Mouse (Mus musculus): ENCODE results near the gene Atad2b. TPM values are rescaled to one million over a fixed set of nuclear protein-coding genes. Genes with fewer than 3 reads are reported as not detected.

Gene Atad2b
- total RNA-seq, 1 experiment, result 22.4 TPM

GRCm38 (mm10) chr12:4888739-4889138 is 28.4 kb upstream of the Atad2b start:
- Histone ChIP-seq H3K36me3 (ENCODE audit: control insufficient read depth, insufficient read depth, low read length, poor library complexity, severe bottlenecking) (peaks cover 17% of the 10 kb centered on the region), H3K27ac (ENCODE audit: insufficient read depth, low read depth, low read length, poor library complexity, severe bottlenecking) (no peak overlapping the region), H3K9me3 (ENCODE audit: control insufficient read depth, insufficient read depth, low read depth, low read length) (no peaks in the 10 kb centered on the region), H3K4me1 (ENCODE audit: control insufficient read depth in 2 of 2, insufficient read depth in 2 of 2, low read length in 2 of 2, poor library complexity in 1 of 2) (peaks cover 2% of the 10 kb centered on the region in 2 experiments; a peak in 2 of 4 replicates), H3K4me3 (ENCODE audit: insufficient read depth in 1 of 2, low read depth in 1 of 2, low read length in 2 of 2, poor library complexity in 1 of 2, severe bottlenecking in 1 of 2) (no peak overlapping the region), H3K9ac (ENCODE audit: insufficient read depth, low read depth, low read length, poor library complexity, severe bottlenecking) (no peak overlapping the region)
- in situ Hi-C loops (cut with MboI; ENCODE audit: low sequenced_read_pairs in 2 of 2, unreplicated experiment in 2 of 2), result no loop called here
- DNase-seq (ENCODE audit: low read depth, low spot score), result no peak
- TF ChIP-seq ZC3H11A (IDR thresholded peaks at IDR 0.05; ENCODE audit: borderline replicate concordance, low read depth, low read length), result no peak
- TF ChIP-seq MAFK (IDR thresholded peaks at IDR 0.05; ENCODE audit: insufficient read depth, low read depth, low read length), result no peak
- TF ChIP-seq HCFC1 (IDR thresholded peaks at IDR 0.05; ENCODE audit: borderline replicate concordance, insufficient read depth, low read length), result no peak
- no peak for TF ChIP-seq CHD2 (IDR thresholded peaks at IDR 0.05; ENCODE audit: low read depth, low read length)
- TF ChIP-seq ZNF384 (IDR thresholded peaks at IDR 0.05; ENCODE audit: low read depth, low read length), result no peak

GRCm38 (mm10) chr12:4889251-4889650 is 27.9 kb upstream of the Atad2b start:
- no peak for TF ChIP-seq CHD2 (IDR thresholded peaks at IDR 0.05; ENCODE audit: low read depth, low read length)
- TF ChIP-seq ZC3H11A (IDR thresholded peaks at IDR 0.05; ENCODE audit: borderline replicate concordance, low read depth, low read length), result no peak
- TF ChIP-seq HCFC1 (IDR thresholded peaks at IDR 0.05; ENCODE audit: borderline replicate concordance, insufficient read depth, low read length), result no peak
- no peak for TF ChIP-seq ZNF384 (IDR thresholded peaks at IDR 0.05; ENCODE audit: low read depth, low read length)
- TF ChIP-seq MAFK (IDR thresholded peaks at IDR 0.05; ENCODE audit: insufficient read depth, low read depth, low read length), result no peak
- Histone ChIP-seq H3K4me1 (ENCODE audit: control insufficient read depth in 2 of 2, insufficient read depth in 2 of 2, low read length in 2 of 2, poor library complexity in 1 of 2) (peaks cover 2% of the 10 kb centered on the region in 2 experiments; a peak in 2 of 4 replicates), H3K9ac (ENCODE audit: insufficient read depth, low read depth, low read length, poor library complexity, severe bottlenecking) (no peak overlapping the region), H3K36me3 (ENCODE audit: control insufficient read depth, insufficient read depth, low read length, poor library complexity, severe bottlenecking) (peaks cover 17% of the 10 kb centered on the region), H3K27ac (ENCODE audit: insufficient read depth, low read depth, low read length, poor library complexity, severe bottlenecking) (no peak overlapping the region), H3K9me3 (ENCODE audit: control insufficient read depth, insufficient read depth, low read depth, low read length) (no peaks in the 10 kb centered on the region), H3K4me3 (ENCODE audit: insufficient read depth in 1 of 2, low read depth in 1 of 2, low read length in 2 of 2, poor library complexity in 1 of 2, severe bottlenecking in 1 of 2) (no peak overlapping the region)
- in situ Hi-C loops (cut with MboI; ENCODE audit: low sequenced_read_pairs in 2 of 2, unreplicated experiment in 2 of 2), result no loop called here
- DNase-seq (ENCODE audit: low read depth, low spot score), result no peak

- Histone ChIP-seq H3K9me3 (ENCODE audit: control insufficient read depth, insufficient read depth, low read depth, low read length) (no peaks in the 10 kb centered on the region), H3K27ac (ENCODE audit: insufficient read depth, low read depth, low read length, poor library complexity, severe bottlenecking) (no peak overlapping the region), H3K4me3 (ENCODE audit: insufficient read depth in 1 of 2, low read depth in 1 of 2, low read length in 2 of 2, poor library complexity in 1 of 2, severe bottlenecking in 1 of 2) (no peak overlapping the region), H3K36me3 (ENCODE audit: control insufficient read depth, insufficient read depth, low read length, poor library complexity, severe bottlenecking) (peaks cover 17% of the 10 kb centered on the region), H3K9ac (ENCODE audit: insufficient read depth, low read depth, low read length, poor library complexity, severe bottlenecking) (no peak overlapping the region), H3K4me1 (ENCODE audit: control insufficient read depth in 2 of 2, insufficient read depth in 2 of 2, low read length in 2 of 2, poor library complexity in 1 of 2) (peaks cover 2% of the 10 kb centered on the region in 2 experiments; a peak in 2 of 4 replicates)
- TF ChIP-seq CHD2 (IDR thresholded peaks at IDR 0.05; ENCODE audit: low read depth, low read length) (no peak), ZC3H11A (IDR thresholded peaks at IDR 0.05; ENCODE audit: borderline replicate concordance, low read depth, low read length) (no peak), HCFC1 (IDR thresholded peaks at IDR 0.05; ENCODE audit: borderline replicate concordance, insufficient read depth, low read length) (no peak), ZNF384 (IDR thresholded peaks at IDR 0.05; ENCODE audit: low read depth, low read length) (no peak), MAFK (IDR thresholded peaks at IDR 0.05; ENCODE audit: insufficient read depth, low read depth, low read length) (no peak)
- DNase-seq (ENCODE audit: low read depth, low spot score), result no peak
- in situ Hi-C loops (cut with MboI; ENCODE audit: low sequenced_read_pairs in 2 of 2, unreplicated experiment in 2 of 2), result no loop called here
These were observed 27.3 kb upstream of the Atad2b start for GRCm38 (mm10) chr12:4889891-4890290.

- H3K9ac ChIP-seq (ENCODE audit: insufficient read depth, low read depth, low read length, poor library complexity, severe bottlenecking), result no peak overlapping the region
- DNase-seq (ENCODE audit: low read depth, low spot score), result no peak
- peaks cover 2% of the 10 kb centered on the region; the same call in 1 of the 2 replicates for H3K36me3 ChIP-seq (ENCODE audit: control insufficient read depth, insufficient read depth, low read length, poor library complexity, severe bottlenecking)
- H3K4me3 ChIP-seq (ENCODE audit: insufficient read depth in 1 of 2, low read depth in 1 of 2, low read length in 2 of 2, poor library complexity in 1 of 2, severe bottlenecking in 1 of 2), result no peak overlapping the region
- TF ChIP-seq ZNF384 (IDR thresholded peaks at IDR 0.05; ENCODE audit: low read depth, low read length), result peak; percentile 74; the same call in 1 of the 2 replicates
- TF ChIP-seq CHD2 (IDR thresholded peaks at IDR 0.05; ENCODE audit: low read depth, low read length), result peak; percentile 54; the same call in 1 of the 2 replicates
- no peak for TF ChIP-seq HCFC1 (IDR thresholded peaks at IDR 0.05; ENCODE audit: borderline replicate concordance, insufficient read depth, low read length)
- no peak for TF ChIP-seq ZC3H11A (IDR thresholded peaks at IDR 0.05; ENCODE audit: borderline replicate concordance, low read depth, low read length)
- peak; percentile 90 for TF ChIP-seq MAFK (IDR thresholded peaks at IDR 0.05; ENCODE audit: insufficient read depth, low read depth, low read length)
- peak overlapping the region; percentile 94; the same call in 1 of the 2 replicates for H3K27ac ChIP-seq (ENCODE audit: insufficient read depth, low read depth, low read length, poor library complexity, severe bottlenecking)
- in situ Hi-C loops (cut with MboI; ENCODE audit: low sequenced_read_pairs in 2 of 2, unreplicated experiment in 2 of 2), result no loop called here
- peaks cover 2 to 4% of the 10 kb centered on the region in 2 experiments; a peak in 2 of 4 replicates for H3K4me1 ChIP-seq (ENCODE audit: control insufficient read depth in 2 of 2, insufficient read depth in 2 of 2, low read length in 2 of 2, poor library complexity in 1 of 2)
- no peaks in the 10 kb centered on the region for H3K9me3 ChIP-seq (ENCODE audit: control insufficient read depth, insufficient read depth, low read depth, low read length)
These were observed 19.1 kb upstream of the Atad2b start for GRCm38 (mm10) chr12:4898024-4898423.

Measured in ES-E14 (cell line).